Mouse (Mus musculus) limb, embryonic 13.5 days (tissue): ENCODE results near the gene Slc6a4. TPM values are rescaled to one million over a fixed set of nuclear protein-coding genes. Genes with fewer than 3 reads are reported as not detected.
"Not testable (repeated sequence)": the region's sequence is repeated elsewhere in the genome, so short reads cannot be mapped to it uniquely, and the experiment has no call there.

Source experiments
- ATAC-seq: fragments of 200-750 bp; cut with Nextera tagmentation; 2 replicates; pipeline ENCODE4 v1.8.0; 2017; ENCODE audit warnings: low read depth, moderate number of reproducible peaks, moderate TSS enrichment; ENCODE audit not compliant: low FRiP score
- H3K27ac ChIP-seq: fragments of 300-500 bp; sonication (generic); 2 replicates; pipeline ENCODE4 v1.5.1; 2015; ENCODE audit warnings: inconsistent platforms, mild to moderate bottlenecking, moderate library complexity
- H3K27me3 ChIP-seq: fragments of 300-500 bp; sonication (generic); 2 replicates; pipeline ENCODE4 v1.6.1; 2015; ENCODE audit warnings: mild to moderate bottlenecking, inconsistent platforms
- H3K36me3 ChIP-seq: fragments of 300-500 bp; sonication (generic); 2 replicates; pipeline ENCODE4 v1.6.1; 2015; ENCODE audit warnings: inconsistent platforms, mild to moderate bottlenecking, moderate library complexity
- H3K4me1 ChIP-seq: fragments of 300-500 bp; sonication (generic); 2 replicates; pipeline ENCODE4 v1.6.1; 2015; ENCODE audit warnings: inconsistent platforms
- H3K4me2 ChIP-seq: fragments of 300-500 bp; sonication (generic); replicated peaks from 2 replicates; pipeline ENCODE4 v1.6.1; 2015; ENCODE audit warnings: inconsistent platforms, mild to moderate bottlenecking, moderate library complexity
- H3K4me3 ChIP-seq: fragments of 300-500 bp; sonication (generic); 2 replicates; pipeline ENCODE4 v1.5.1; 2015; ENCODE audit warnings: moderate library complexity, mild to moderate bottlenecking, inconsistent platforms
- H3K9ac ChIP-seq: fragments of 300-500 bp; sonication (generic); 2 replicates; pipeline ENCODE4 v1.6.1; 2015; ENCODE audit warnings: mild to moderate bottlenecking, inconsistent platforms
- H3K9me3 ChIP-seq: fragments of 300-500 bp; sonication (generic); 2 replicates; pipeline ENCODE4 v1.6.1; 2016; ENCODE audit warnings: inconsistent platforms
- WGBS: fragments of 180-500 bp; shearing (Covaris S2); methylation state at CpG from one replicate; pipeline ENCODE4 v1.1.7; 2015; 5-methylcytosine and 5-hydroxymethylcytosine counted together
- polyA plus RNA-seq: library from polyadenylated mRNA; unstranded; fragments of >200 nt; fragmentation: Nextera tagmentation; extraction: Ambion mirVana; gene quantifications from 2 replicates; pipeline ENCODE4 v1.2.1, GENCODE M21; 2015

The Slc6a4 gene
- polyA plus RNA-seq, 1 experiment from 2014 or later, result 0.33 TPM

DNA sequence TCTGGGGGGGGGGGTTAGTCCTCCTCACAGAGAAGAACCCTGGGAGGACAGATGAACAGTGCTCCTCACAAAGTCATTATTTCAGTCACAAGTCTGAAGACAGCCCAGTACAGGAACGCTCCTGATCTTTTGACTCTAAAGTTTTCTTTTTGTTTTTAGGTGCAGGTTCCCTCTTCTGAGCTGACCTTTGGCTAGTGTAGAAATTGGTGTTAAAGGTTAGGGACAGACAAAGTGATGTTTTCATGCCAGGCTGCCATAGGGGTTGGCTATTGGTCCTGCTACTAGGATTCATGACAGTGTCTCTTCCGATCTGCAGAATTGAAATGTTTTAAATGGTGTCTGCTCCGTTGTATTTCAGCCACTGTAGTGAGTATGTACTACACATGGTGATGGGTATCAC lies 29.8 kb downstream of the Slc6a4 start:
- ATAC-seq, result no peak
- H3K27ac ChIP-seq, result no peak overlapping the region
- no peaks in the 10 kb centered on the region for H3K4me1 ChIP-seq
- H3K4me3 ChIP-seq, result no peak overlapping the region
- WGBS, result 90% methylated on average over 3 of the region's 3 CpGs
- no peaks in the 10 kb centered on the region for H3K9me3 ChIP-seq
- no peak overlapping the region for H3K4me2 ChIP-seq
- H3K27me3 ChIP-seq, result no peaks in the 10 kb centered on the region
- H3K36me3 ChIP-seq, result no peaks in the 10 kb centered on the region
- H3K9ac ChIP-seq, result no peak overlapping the region

DNA sequence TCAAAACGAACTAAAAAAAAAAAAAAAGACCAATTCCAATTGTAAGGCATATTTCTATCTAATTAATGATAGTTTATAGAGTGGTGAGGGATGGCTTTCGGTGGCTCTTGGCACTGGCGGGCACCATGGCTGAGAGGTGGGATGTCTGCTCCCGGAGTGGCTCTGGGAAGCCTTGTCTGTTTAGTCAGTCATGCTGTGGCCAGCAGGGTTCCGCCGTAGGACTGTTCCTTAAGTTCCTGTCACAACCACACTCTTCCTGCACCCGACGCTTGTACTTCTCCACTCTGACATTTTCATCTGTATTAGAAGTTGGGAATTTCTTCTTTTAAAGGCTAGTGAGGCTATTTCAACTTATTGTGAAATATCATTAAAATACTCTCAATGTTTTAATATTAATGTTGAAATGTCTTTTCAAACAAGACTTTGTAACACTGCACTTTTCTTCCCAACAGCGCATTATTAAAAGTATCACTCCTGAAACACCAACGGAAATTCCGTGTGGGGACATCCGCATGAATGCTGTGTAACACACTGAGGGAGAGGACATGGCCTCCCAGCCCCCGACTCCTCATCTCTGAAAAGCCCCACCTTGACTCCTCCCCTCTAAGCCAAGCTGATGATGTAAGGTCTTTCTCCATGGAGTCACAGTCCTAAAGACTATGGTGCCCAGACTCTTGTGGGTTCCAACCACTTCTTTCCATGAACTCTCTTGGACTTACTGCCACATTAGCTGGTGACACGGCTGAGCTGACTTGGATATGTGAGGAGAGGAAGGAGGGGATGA lies 32.9 kb downstream of the Slc6a4 start:
- Histone ChIP-seq H3K9me3 (no peaks in the 10 kb centered on the region), H3K9ac (no peak overlapping the region), H3K4me1 (no peaks in the 10 kb centered on the region), H3K4me2 (no peak overlapping the region), H3K4me3 (no peak overlapping the region), H3K36me3 (no peaks in the 10 kb centered on the region), H3K27me3 (no peaks in the 10 kb centered on the region), H3K27ac (no peak overlapping the region)
- ATAC-seq, result no peak
- WGBS, result 85% methylated on average over 14 of the region's 14 CpGs

DNA sequence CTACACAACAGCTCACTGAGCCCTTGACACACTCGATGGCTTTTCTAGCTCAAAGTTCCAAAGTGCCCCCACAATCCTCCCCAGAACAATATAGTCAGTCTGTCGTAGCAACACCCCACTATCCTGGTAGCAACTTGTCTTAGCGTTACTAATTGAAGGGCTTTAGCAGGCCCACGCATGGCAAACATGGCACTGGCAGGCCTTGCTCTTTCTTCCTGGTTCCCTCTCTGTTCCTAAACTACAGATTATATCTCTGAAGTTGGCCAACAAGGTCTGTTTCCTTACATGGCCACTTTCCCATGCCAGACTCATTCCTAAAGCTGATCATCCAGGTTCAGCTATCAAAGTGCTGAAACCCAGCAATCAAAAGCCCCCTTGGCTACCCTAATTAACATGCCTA lies 43.5 kb downstream of the Slc6a4 start:
- Histone ChIP-seq H3K27me3 (no peaks in the 10 kb centered on the region), H3K36me3 (peaks cover 24% of the 10 kb centered on the region), H3K27ac (no peak overlapping the region), H3K9me3 (no peaks in the 10 kb centered on the region), H3K9ac (no peak overlapping the region), H3K4me2 (no peak overlapping the region), H3K4me1 (no peaks in the 10 kb centered on the region), H3K4me3 (no peak overlapping the region)
- ATAC-seq, result no peak
- WGBS, result 92% methylated on average over 4 of the region's 4 CpGs

DNA sequence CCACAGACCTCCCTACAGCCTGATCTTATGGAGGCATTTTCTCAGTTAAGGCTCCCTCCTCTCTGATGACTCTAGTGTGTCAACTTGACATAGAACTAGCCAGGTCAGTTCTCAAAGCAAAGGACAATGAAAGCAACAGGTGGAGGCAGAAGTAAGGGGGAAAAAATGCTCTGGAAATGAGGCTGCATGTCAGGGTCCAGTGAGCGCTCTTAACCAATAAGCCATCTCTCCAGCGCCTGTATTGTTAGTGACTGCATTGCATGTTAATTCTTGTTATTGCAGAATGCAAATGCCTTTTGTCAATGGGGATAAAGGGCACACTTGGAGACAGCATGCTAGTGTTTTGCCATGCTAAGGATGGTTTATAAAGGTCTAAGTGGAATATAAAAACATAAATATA lies 44.4 kb downstream of the Slc6a4 start:
- no peak for ATAC-seq
- peaks cover 28% of the 10 kb centered on the region for H3K36me3 ChIP-seq

DNA sequence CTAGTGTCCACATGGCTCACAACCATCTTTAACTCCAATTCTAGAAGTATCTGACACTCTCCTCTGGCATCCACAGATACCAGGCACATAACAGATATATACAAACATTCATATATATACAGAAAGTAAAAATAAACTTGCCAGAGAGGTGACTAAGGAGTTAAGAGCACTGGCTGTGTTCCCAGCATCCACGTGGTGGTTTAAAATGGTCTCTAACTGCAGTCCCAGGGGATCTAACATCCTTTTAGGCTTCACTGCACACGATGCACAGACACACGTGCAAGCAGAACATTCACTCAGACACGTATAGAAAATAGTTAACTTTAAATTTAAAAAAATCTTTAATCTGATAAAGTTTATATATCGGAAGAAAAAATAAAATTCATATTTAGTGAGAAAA lies 63.5 kb downstream of the Slc6a4 start:
- Histone ChIP-seq H3K36me3 (peaks cover 8% of the 10 kb centered on the region), H3K27ac (no peak overlapping the region), H3K4me2 (no peak overlapping the region), H3K9me3 (no peaks in the 10 kb centered on the region), H3K27me3 (no peaks in the 10 kb centered on the region), H3K4me3 (no peak overlapping the region), H3K4me1 (no peaks in the 10 kb centered on the region), H3K9ac (no peak overlapping the region)
- WGBS, result 58% methylated on average over 5 of the region's 5 CpGs
- ATAC-seq, result no peak

More for the DNA sequence above, 44.4 kb downstream of the Slc6a4 start:
- no peak overlapping the region for H3K9ac ChIP-seq
- H3K4me1 ChIP-seq, result no peaks in the 10 kb centered on the region
- 85% methylated on average over 2 of the region's 2 CpGs for WGBS
- H3K27me3 ChIP-seq, result no peaks in the 10 kb centered on the region
- no peak overlapping the region for H3K4me2 ChIP-seq
- no peaks in the 10 kb centered on the region for H3K9me3 ChIP-seq
- H3K4me3 ChIP-seq, result no peak overlapping the region
- H3K27ac ChIP-seq, result no peak overlapping the region

DNA sequence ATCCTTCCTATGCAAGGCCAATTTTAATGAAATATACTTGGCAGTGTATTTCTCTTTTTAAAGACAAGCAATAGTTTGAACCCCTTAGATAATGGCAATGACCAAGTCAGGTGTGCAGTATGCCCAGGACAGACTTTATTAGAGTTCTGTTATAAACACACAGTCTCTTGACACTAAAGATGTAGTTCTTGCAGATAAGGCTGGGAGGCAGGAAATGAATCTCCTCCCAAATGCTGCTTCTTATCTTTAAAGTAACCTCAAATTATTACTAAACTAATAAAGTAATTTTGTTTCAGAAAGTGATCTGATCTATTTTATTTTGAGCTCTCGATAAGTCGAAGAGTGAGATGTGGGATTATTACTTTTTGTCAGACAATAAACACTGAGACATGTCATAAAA lies 65.0 kb downstream of the Slc6a4 start:
- H3K27ac ChIP-seq, result no peak overlapping the region
- no peak overlapping the region for H3K4me3 ChIP-seq
- no peak overlapping the region for H3K4me2 ChIP-seq
- 93% methylated on average over 2 of the region's 2 CpGs for WGBS
- no peaks in the 10 kb centered on the region for H3K9me3 ChIP-seq
- ATAC-seq, result no peak
- H3K4me1 ChIP-seq, result no peaks in the 10 kb centered on the region
- no peak overlapping the region for H3K9ac ChIP-seq
- H3K36me3 ChIP-seq, result peaks cover 8% of the 10 kb centered on the region
- H3K27me3 ChIP-seq, result no peaks in the 10 kb centered on the region

DNA sequence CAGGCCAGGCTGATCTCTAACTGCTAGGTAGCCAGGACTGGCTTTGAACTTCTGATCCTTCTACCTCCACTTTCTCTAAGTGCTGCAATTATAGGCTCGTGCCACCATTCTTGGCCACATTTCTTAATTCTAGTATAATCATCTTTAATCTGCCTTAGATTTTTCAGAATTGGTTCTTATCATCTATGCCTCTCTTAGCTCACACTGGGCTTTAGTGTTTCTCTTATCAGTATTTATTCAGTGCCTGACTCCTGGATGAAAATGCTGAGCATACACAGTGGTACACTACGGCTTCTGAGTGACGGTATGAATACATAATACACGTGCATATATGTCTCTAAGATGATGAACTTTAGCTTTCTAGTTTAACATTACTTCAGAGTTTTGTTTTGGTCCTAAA lies 70.4 kb downstream of the Slc6a4 start:
- no peak for ATAC-seq
- H3K27ac ChIP-seq, result no peak overlapping the region
- no peak overlapping the region for H3K4me3 ChIP-seq
- H3K36me3 ChIP-seq, result peaks cover 27% of the 10 kb centered on the region
- H3K9ac ChIP-seq, result no peak overlapping the region
- H3K27me3 ChIP-seq, result no peaks in the 10 kb centered on the region
- no peaks in the 10 kb centered on the region for H3K9me3 ChIP-seq
- WGBS, result 93% methylated on average over 4 of the region's 4 CpGs
- H3K4me2 ChIP-seq, result no peak overlapping the region
- H3K4me1 ChIP-seq, result no peaks in the 10 kb centered on the region

DNA sequence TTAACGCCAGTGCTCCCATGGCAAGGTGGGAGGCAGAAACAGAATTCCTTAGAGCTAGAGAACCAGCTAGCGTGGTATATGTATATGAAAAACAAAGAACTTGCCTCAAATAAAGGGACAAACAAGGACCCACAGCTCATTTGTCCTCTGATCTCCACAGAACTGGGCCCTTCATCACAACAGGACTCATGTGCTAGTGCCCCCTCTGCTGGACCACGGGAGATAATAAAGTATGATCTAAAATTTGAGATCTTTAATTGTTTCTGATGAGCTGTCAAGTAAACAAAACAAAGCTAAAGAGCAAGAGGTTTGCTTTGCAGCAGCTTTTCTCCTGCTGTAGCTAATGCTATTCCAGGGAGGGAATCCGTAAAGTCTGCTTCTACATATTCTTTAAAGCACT lies 72.3 kb downstream of the Slc6a4 start:
- Histone ChIP-seq H3K4me2 (no peak overlapping the region), H3K27ac (no peak overlapping the region), H3K9me3 (no peaks in the 10 kb centered on the region), H3K4me1 (no peaks in the 10 kb centered on the region), H3K27me3 (no peaks in the 10 kb centered on the region), H3K9ac (no peak overlapping the region), H3K36me3 (peaks cover 42% of the 10 kb centered on the region), H3K4me3 (no peak overlapping the region)
- WGBS, result 78% methylated on average over 4 of the region's 4 CpGs
- ATAC-seq, result no peak

DNA sequence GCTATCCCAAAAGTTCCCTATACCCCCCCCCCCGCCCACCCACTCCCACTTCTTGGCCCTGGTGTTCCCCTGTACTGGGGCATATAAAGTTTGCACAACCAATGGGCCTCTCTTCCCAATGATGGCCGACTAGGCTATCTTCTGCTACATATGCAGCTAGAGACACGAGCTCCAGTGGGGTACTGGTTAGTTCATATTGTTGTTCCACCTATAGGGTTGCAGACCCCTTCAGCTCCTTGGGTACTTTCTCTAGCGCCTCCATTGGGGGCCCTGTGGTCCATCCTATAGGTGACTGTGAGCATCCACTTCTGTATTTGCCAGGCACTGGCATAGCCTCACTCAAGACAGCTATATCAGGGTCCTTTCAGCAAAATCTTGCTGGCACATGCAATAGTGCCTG lies 78.9 kb downstream of the Slc6a4 start:
- not testable (repeated sequence) for ATAC-seq, H3K27ac ChIP-seq, H3K27me3 ChIP-seq, H3K9me3 ChIP-seq, H3K4me1 ChIP-seq
- peak overlapping the region; percentile 88 for H3K4me3 ChIP-seq
- peaks cover 26% of the 10 kb centered on the region for H3K36me3 ChIP-seq
- peak overlapping the region; percentile 92 for H3K4me2 ChIP-seq
- 60% methylated on average over 4 of the region's 4 CpGs for WGBS
- peak overlapping the region; percentile 89 for H3K9ac ChIP-seq

DNA sequence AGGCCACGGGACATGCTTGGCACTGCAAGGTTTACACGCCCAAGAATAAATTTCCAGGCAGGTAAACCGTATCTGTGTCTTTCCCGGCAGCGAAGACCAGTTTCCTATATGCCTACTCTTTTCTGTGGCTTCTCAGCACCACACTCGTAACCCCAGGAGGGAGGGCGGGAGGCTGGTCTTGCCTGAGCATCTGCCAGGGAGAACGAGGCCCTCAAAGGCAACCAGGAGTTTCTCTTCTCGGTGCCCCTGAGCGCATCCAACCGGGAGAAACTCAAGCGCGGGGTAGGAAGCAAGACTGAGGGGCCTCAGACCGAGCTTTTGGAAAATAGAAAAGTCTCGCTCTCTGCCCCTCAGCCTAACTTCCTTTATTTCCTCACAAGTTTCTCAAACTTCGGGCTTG lies 79.4 kb downstream of the Slc6a4 start:
- peak overlapping the region; percentile 88 for H3K27ac ChIP-seq
- peak overlapping the region; percentile 89 for H3K9ac ChIP-seq
- peaks cover 8% of the 10 kb centered on the region; the same call in 1 of the 2 replicates for H3K4me1 ChIP-seq
- 1% methylated on average over 16 of the region's 16 CpGs for WGBS
- peaks cover 25% of the 10 kb centered on the region for H3K36me3 ChIP-seq
- no peaks in the 10 kb centered on the region for H3K9me3 ChIP-seq
- peak overlapping the region; percentile 88 for H3K4me3 ChIP-seq
- no peak for ATAC-seq
- peak overlapping the region; percentile 92 for H3K4me2 ChIP-seq
- peaks cover 9% of the 10 kb centered on the region for H3K27me3 ChIP-seq

DNA sequence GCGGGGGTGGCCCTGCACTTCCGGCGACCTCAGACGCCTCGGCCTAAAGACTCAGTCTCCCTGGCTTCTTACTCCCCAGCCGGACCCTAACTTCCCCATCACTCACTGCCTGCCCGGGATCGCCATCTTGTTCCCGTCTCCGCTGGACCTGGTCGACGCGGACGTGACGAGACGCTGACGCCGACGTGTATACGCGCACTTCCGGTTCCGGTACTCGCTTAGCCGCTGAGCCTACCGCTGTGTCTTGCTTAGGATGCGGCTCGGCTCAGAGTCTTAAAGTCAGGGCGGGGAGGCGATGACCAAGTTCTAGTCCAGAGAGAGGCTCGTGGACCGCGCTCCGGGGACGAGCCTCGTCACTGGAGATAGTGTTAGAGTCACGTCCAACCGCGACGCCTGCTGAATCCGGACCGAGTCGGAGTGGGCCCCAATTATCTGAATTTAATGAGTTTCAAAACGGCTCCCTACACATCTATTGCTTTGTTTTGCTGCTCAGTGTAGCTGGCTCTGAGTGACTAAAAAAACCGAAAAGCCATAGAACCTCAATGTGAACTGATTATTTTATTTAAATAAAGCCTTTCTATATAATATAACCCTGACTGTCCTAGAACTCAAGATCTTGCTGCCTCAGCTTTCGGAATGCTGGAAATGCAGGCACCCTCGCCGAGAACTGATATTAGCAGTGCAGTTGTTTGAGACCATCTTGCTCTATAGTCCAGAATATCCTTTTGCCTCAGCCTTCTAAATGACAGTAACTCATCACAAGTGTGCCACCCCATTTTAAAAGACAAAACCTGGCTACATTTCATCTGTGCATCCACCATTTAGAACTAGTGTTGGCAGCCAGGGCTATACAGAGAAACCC lies 80.1 kb downstream of the Slc6a4 start, which contains the start of gene Nsrp1:
TSS of gene Nsrp1 (minus strand) at position 163 of the 862 bp plus-strand sequence.
- peak within 1 kb of the TSS; percentile 89 for H3K9ac ChIP-seq
- H3K4me3 ChIP-seq, result peak within 1 kb of the TSS; percentile 88
- ATAC-seq, result peak; percentile 97
- H3K4me1 ChIP-seq, result peaks cover 8% of the 10 kb centered on the region; the same call in 1 of the 2 replicates
- H3K36me3 ChIP-seq, result peaks cover 23% of the 10 kb centered on the region
- no peaks in the 10 kb centered on the region for H3K9me3 ChIP-seq
- peak within 1 kb of the TSS; percentile 88 for H3K27ac ChIP-seq
- peak within 1 kb of the TSS; percentile 92 for H3K4me2 ChIP-seq
- peaks cover 9% of the 10 kb centered on the region for H3K27me3 ChIP-seq
- 4% methylated on average over 48 of the region's 48 CpGs for WGBS

DNA sequence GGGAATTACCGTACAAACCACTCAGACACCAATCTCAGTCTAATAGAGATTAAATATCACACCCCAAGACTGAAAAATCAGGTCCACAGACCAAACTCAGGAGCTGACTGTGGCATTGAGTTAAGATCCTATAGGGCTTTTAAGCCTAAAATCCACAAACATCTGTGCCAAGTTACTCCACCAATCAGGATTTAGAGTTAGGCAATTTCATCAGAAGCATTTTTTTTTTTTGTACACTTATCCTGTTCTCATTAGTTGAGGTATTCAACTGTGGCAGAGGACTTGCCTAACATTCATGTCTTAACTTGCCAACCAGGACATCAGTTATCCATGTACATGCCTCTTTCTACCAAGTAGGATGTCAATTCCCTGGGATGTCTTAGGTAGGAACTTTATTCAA lies 81.0 kb downstream of the Slc6a4 start:
- Histone ChIP-seq H3K9ac (no peak overlapping the region), H3K27ac (no peak overlapping the region), H3K4me1 (peaks cover 8% of the 10 kb centered on the region; the same call in 1 of the 2 replicates), H3K9me3 (no peaks in the 10 kb centered on the region), H3K4me3 (no peak overlapping the region), H3K36me3 (peaks cover 16% of the 10 kb centered on the region), H3K4me2 (no peak overlapping the region), H3K27me3 (peaks cover 9% of the 10 kb centered on the region)
- ATAC-seq, result no peak
- 100% methylated on average over 1 of the region's 1 CpGs for WGBS
